Mouse (Mus musculus) midbrain, postnatal 0 days (tissue): ENCODE measurements around the gene Nav2. TPM values are rescaled to one million over a fixed set of nuclear protein-coding genes. Genes with fewer than 3 reads are reported as not detected.

Experiments used
- ATAC-seq: fragments of 200-750 bp; cut with Nextera tagmentation; 2 replicates; pipeline ENCODE4 v1.8.0; 2017; ENCODE audit warnings: moderate number of reproducible peaks, mild to moderate bottlenecking, moderate TSS enrichment, moderate library complexity; ENCODE audit not compliant: low FRiP score
- DNase-seq: peaks from one replicate; pipeline ENCODE4 v3.0.0-alpha.2; 2015; ENCODE audit warnings: low spot score
- H3K27ac ChIP-seq: fragments of 300-500 bp; sonication (generic); 2 replicates; pipeline ENCODE4 v1.5.1; 2014; ENCODE audit warnings: low read depth, mild to moderate bottlenecking, low read length, mixed read lengths
- H3K27me3 ChIP-seq: fragments of 300-500 bp; sonication (generic); 2 replicates; pipeline ENCODE4 v1.6.1; 2014; ENCODE audit warnings: low read length, control low read depth, mixed read lengths; ENCODE audit not compliant: insufficient read depth
- H3K36me3 ChIP-seq: fragments of 300-500 bp; sonication (generic); 2 replicates; pipeline ENCODE4 v1.6.1; 2014; ENCODE audit warnings: low read length, control low read depth, mixed read lengths; ENCODE audit not compliant: insufficient read depth
- H3K4me1 ChIP-seq: fragments of 300-500 bp; sonication (generic); 2 replicates; pipeline ENCODE4 v1.6.1; 2014; ENCODE audit warnings: mild to moderate bottlenecking, control low read depth, antibody characterized with exemption, low read length, mixed read lengths; ENCODE audit not compliant: insufficient read depth
- H3K4me2 ChIP-seq: fragments of 300-500 bp; sonication (generic); 2 replicates; pipeline ENCODE4 v1.6.1; 2014; ENCODE audit warnings: low read depth, mild to moderate bottlenecking, low read length, mixed read lengths; ENCODE audit not compliant: poor library complexity, severe bottlenecking
- H3K4me3 ChIP-seq: fragments of 300-500 bp; sonication (generic); 2 replicates; pipeline ENCODE4 v1.5.1; 2014; ENCODE audit warnings: low read depth, mild to moderate bottlenecking, low read length, moderate library complexity
- H3K9ac ChIP-seq: fragments of 300-500 bp; sonication (generic); replicated peaks from 2 replicates; pipeline ENCODE4 v1.6.1; 2014; ENCODE audit warnings: mild to moderate bottlenecking, low read length, moderate library complexity, mixed read lengths; ENCODE audit not compliant: poor library complexity, severe bottlenecking
- H3K9me3 ChIP-seq: fragments of 300-500 bp; sonication (generic); 2 replicates; pipeline ENCODE4 v1.6.1; 2016; ENCODE audit warnings: low read length, control low read depth
- CTCF ChIP-seq: IDR thresholded peaks from 2 replicates; pipeline ENCODE4 v1.5.1; 2016; ENCODE audit warnings: antibody characterized with exemption, mild to moderate bottlenecking
- WGBS: fragments of 180-500 bp; shearing (Covaris S2); extraction: QIAGEN DNeasy Blood & Tissue Kit; methylation state at CpG from one replicate; pipeline ENCODE4 v1.1.7; 2014; 5-methylcytosine and 5-hydroxymethylcytosine counted together
- polyA plus RNA-seq: library from polyadenylated mRNA; unstranded; fragments of >200 nt; fragmentation: Nextera tagmentation; extraction: Ambion mirVana; gene quantifications from 2 replicates; pipeline ENCODE4 v1.2.1, GENCODE M21; 2015
- total RNA-seq: library from RNA; depleted of rRNA; stranded (reverse); fragments of >200 nt; gene quantifications from 2 replicates; pipeline ENCODE4 v1.2.3, GENCODE M21; 2014

Nav2 gene
- total and polyA plus RNA-seq, 2 experiments from 2014 or later: 18.3 to 53.8 TPM

- Histone ChIP-seq H3K4me2 (no peak overlapping the region), H3K4me3 (no peak overlapping the region), H3K9ac (no peak overlapping the region), H3K27me3 (no peaks in the 10 kb centered on the region), H3K36me3 (no peaks in the 10 kb centered on the region), H3K27ac (peak overlapping the region; percentile 26), H3K9me3 (no peaks in the 10 kb centered on the region), H3K4me1 (no peaks in the 10 kb centered on the region)
- no peak for ATAC-seq
- TF ChIP-seq CTCF: no peak
- peak; percentile 45 for DNase-seq
- whole genome bisulfite sequencing: 37% methylated on average over 9 of the region's 9 CpGs
Measured at GRCm38 (mm10) chr7:49361465-49362090, 453.1 kb downstream of the Nav2 start.

DNA sequence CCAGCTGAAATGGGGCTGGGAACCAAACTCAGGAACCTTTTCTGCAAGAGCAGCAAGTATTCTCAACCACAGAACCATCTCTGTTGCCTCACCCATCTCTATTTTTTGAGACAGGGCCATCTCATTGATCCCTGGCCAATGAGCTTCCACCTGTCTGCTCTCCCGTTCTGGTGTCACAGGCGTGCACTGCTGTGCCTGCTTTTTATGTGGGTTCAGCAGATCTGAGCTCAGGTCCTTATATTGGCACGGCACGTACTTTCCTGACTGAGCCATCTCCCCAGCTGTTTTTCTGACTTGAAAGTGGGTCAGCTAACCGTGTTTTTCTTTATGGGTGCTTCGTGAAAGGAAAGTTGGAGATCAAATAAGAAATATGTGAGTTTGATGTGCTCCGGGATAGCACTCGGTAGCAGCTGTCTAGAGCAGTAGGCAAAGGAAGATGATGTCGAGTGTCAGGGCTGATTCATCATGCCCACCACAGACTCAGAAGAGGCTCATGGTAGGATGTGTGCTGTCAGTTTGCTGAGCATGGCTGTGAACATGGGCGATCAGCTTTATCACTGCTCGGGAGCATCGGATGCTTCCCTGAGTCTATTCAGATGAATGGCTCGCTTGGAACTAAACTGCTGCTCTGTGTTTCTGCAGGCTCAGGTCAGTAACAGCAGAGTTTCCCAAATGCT is 456.1 kb downstream of the Nav2 start:
- Histone ChIP-seq H3K9ac (no peak overlapping the region), H3K9me3 (no peaks in the 10 kb centered on the region), H3K4me2 (no peak overlapping the region), H3K36me3 (no peaks in the 10 kb centered on the region), H3K4me1 (no peaks in the 10 kb centered on the region), H3K4me3 (no peak overlapping the region), H3K27me3 (no peaks in the 10 kb centered on the region), H3K27ac (no peak overlapping the region)
- ATAC-seq (no peak), DNase-seq (no peak)
- WGBS: 73% methylated on average over 13 of the region's 13 CpGs
- TF ChIP-seq CTCF: no peak

GRCm38 (mm10) chr7:49368590-49368989 is 460.1 kb downstream of the Nav2 start:
- TF ChIP-seq CTCF: no peak
- ATAC-seq (no peak), DNase-seq (no peak)
- Histone ChIP-seq H3K27me3 (no peaks in the 10 kb centered on the region), H3K4me2 (no peak overlapping the region), H3K4me1 (peaks cover 3% of the 10 kb centered on the region; the same call in 1 of the 2 replicates), H3K27ac (no peak overlapping the region), H3K9ac (no peak overlapping the region), H3K9me3 (no peaks in the 10 kb centered on the region), H3K4me3 (no peak overlapping the region), H3K36me3 (no peaks in the 10 kb centered on the region)
- 87% methylated on average over 5 of the region's 5 CpGs for WGBS

DNA sequence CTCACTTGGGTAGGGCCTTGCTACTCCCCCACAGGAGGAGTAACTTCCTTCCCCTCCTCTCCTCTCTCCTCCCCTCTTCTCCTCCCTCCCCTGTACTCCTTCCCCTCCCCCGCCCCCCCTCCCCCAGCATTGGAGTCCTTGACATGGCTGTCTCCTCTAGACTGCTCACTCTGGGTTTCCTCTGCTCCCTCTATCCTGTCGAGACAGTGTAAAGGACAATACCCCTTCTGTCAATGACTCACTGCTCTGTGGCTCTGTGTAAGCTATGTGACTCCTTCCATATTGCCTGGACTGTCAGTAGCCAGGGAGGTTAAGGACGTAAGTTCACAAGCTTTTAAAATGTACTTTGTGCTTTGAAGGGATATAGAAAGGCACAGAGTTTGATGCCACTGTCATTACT is 460.5 kb downstream of the Nav2 start:
- TF ChIP-seq CTCF: no peak; the same call in 1 of the 2 replicates
- Histone ChIP-seq H3K4me1 (peaks cover 3% of the 10 kb centered on the region; the same call in 1 of the 2 replicates), H3K36me3 (no peaks in the 10 kb centered on the region), H3K9ac (no peak overlapping the region), H3K27me3 (no peaks in the 10 kb centered on the region), H3K27ac (no peak overlapping the region), H3K4me3 (no peak overlapping the region), H3K9me3 (no peaks in the 10 kb centered on the region), H3K4me2 (no peak overlapping the region)
- no peak for DNase-seq
- WGBS: 54% methylated on average over 3 of the region's 3 CpGs
- ATAC-seq: no peak

DNA sequence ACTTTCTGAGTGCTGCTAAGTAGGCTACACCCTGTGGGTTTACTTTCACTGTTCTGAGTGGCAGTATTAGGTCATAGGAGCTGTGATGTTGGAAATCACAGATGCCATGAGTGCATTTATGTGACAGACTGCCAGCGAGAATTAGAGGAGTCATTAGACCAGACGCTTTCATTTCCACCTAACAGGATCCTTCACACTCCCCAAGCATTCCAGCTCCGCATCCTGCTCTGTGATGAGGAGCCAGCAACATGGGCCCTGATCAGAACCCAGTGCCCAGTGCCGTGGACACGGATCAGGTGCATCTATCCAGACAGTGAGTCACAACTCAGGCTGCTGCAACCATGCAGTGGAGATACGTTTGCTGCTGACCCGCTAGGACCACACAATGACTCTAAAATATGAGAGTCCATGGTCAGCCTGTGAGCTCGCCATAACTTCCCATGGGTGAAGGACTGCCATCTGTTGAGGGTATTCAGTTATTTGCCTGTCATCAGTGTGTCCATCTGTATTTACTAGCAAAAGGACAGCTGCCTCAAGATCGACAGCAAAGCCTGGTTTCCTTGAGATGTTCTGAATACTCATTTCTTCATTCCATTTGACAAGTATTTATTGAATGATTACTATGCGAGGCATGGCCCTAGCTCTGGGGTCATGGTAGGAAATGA is 461.4 kb downstream of the Nav2 start:
- Histone ChIP-seq H3K27me3 (no peaks in the 10 kb centered on the region), H3K36me3 (no peaks in the 10 kb centered on the region), H3K27ac (no peak overlapping the region), H3K4me1 (peaks cover 3% of the 10 kb centered on the region; the same call in 1 of the 2 replicates), H3K4me2 (no peak overlapping the region), H3K4me3 (no peak overlapping the region), H3K9me3 (no peaks in the 10 kb centered on the region), H3K9ac (no peak overlapping the region)
- DNase-seq (peak; percentile 48), ATAC-seq (no peak)
- 83% methylated on average over 10 of the region's 10 CpGs for WGBS
- no peak for TF ChIP-seq CTCF

- no peaks in the 10 kb centered on the region for H3K36me3 ChIP-seq
- H3K27ac ChIP-seq: no peak overlapping the region
- no peak overlapping the region for H3K4me2 ChIP-seq
- no peak overlapping the region for H3K9ac ChIP-seq
- no peak overlapping the region for H3K4me3 ChIP-seq
- DNase-seq (no peak), ATAC-seq (no peak)
- no peaks in the 10 kb centered on the region for H3K9me3 ChIP-seq
- WGBS: 88% methylated on average over 2 of the region's 2 CpGs
- H3K4me1 ChIP-seq: peaks cover 11% of the 10 kb centered on the region
- no peaks in the 10 kb centered on the region for H3K27me3 ChIP-seq
- TF ChIP-seq CTCF: no peak
Measured at GRCm38 (mm10) chr7:49371345-49371744, 462.8 kb downstream of the Nav2 start.
